Mouse (Mus musculus) Patski (cell line): ENCODE measurements around the gene Nfam1. TPM values are rescaled to one million over a fixed set of nuclear protein-coding genes. Genes with fewer than 3 reads are reported as not detected.
"Not testable (repeated sequence)": the region's sequence is repeated elsewhere in the genome, so short reads cannot be mapped to it uniquely, and the experiment has no call there.

Experiments
- ATAC-seq: fragments of 100-300 bp; one replicate; pipeline ENCODE4 v1.8.0; 2021
- CTCF ChIA-PET: fragments of 350-600 bp; sonication (Branson Sonifier 250); formaldehyde crosslinking; loops from one replicate; lab custom pipeline; 2022; ENCODE audit warnings: inconsistent platforms; lab: Charles Lee
- POLR2A ChIA-PET: fragments of 350-600 bp; sonication (Branson Sonifier 250); formaldehyde crosslinking; loops from one replicate; lab custom pipeline; 2022; ENCODE audit warnings: antibody characterized with exemption, inconsistent platforms; lab: Charles Lee
- DNase-seq: peaks from one replicate; pipeline ENCODE4 v3.0.0-alpha.2; 2011; ENCODE audit warnings: low read depth, low spot score
- H3K27me3 ChIP-seq: fragments of 371-371 bp; one replicate; pipeline ENCODE4 v1.5.1; 2021
- CTCF ChIP-seq: fragments of 100-300 bp; IDR thresholded peaks from one replicate; pipeline ENCODE4 v1.5.1; 2021
- in situ Hi-C: fragments of 300-500 bp; cut with MboI; formaldehyde crosslinking; loops from 3 replicates; pipeline ENCODE4 v1.11.1; 2018; ENCODE audit warnings: low pct_unique_long_range_greater_than_20kb, mixed read lengths
- polyA plus RNA-seq: library from polyadenylated mRNA; unstranded; gene quantifications from one replicate; pipeline ENCODE4 v1.2.3, GENCODE M21; 2021

The Nfam1 gene
- polyA plus RNA-seq, 1 experiment from 2014 or later = not detected

DNA sequence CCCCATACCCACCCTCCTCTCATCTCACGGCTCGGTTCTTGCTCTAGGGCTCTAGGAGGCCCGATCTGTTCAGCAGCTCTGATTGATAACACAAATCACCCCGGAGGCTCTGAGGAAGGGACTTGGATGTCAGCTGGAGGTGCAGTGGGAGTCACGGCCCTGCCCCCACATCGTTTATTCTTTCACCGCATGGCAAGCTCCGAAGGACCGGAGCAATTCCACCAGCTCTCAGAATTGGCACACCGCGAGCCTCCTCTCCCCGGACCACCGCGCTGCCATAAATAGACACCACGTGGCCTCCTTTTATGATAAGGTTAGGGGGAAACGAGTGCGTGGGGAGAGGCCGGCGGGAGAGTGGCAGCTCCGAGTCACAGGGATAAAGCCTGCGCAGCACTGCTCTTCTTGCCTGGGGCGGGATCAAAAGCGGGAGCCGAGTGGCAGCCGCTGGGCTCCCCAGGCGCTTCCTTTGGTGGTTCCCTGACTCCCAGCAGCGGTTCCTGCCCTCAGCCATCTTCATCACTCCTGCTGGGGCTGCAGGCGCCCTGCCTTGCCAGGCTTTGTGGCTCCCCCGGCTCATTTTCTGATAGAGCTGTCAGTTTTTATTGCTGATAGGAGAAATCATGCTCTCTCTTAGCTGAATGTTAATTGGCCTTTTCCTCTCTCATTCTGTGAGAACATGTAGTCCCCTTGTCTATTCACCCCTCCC, 23.4 kb upstream of the Nfam1 start:
- ATAC-seq (no peak), DNase-seq (no peak)
- ChIA-PET POLR2A (no interaction called here), CTCF (interaction anchor here (1.0 kb wide), 1 partner anchor 14 kb away, joined by 4 read pairs; no protein-coding TSS in a partner anchor)
- TF ChIP-seq CTCF = no peak
- peaks cover 4% of the 10 kb centered on the region for H3K27me3 ChIP-seq
- in situ Hi-C loops = no loop called here

DNA sequence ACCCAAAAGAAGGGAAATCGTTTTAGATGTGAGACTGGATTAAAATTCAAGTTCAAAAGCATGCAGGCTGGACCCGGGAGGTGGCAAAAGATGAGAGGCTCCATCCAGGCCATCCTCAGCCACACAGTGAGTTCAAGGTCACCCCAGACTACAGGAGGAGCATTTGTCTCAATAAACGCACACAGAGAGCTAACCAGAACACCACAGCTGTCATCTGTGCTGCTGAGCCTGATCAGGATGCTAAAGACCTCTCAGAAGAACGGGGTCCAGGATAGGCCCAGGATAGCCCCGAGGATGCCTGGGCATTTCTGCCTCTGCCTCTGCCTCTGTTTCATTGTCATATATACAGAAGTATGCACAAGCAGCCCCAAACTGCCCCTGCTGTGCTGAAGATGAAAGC, 22.5 kb upstream of the Nfam1 start:
- no peak for DNase-seq
- POLR2A ChIA-PET = interaction anchor here (0.5 kb wide), 1 partner anchor 223 kb away, joined by 4 read pairs; no protein-coding TSS in a partner anchor
- no peak for ATAC-seq
- peaks cover 4% of the 10 kb centered on the region for H3K27me3 ChIP-seq
- CTCF ChIA-PET = no interaction called here
- TF ChIP-seq CTCF = no peak
- in situ Hi-C loops = no loop called here

DNA sequence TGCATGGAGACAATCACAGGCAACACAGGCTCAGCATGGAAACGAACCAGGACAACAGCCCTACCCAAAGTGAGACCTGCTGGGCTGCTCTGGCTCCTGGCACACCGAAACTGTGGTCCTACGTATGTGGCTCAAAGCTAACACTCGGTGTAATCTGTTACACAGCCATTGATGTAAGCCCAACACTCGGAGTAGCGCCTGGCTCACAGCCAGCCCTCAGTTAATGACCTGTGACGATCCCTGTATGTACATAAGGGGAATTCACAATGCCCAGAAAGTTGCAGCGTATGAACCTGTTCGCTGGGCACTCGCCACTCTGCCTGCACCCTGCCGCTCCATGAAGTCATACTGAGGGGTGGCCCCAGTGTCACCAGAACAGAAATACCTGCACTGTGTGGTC, 20.2 kb upstream of the Nfam1 start:
- ChIA-PET CTCF (interaction anchor here (1.5 kb wide), 1 partner anchor 14 kb away, joined by 5 read pairs; no protein-coding TSS in a partner anchor), POLR2A (interaction anchor here (0.7 kb wide), 1 partner anchor 89 kb away, joined by 4 read pairs; no protein-coding TSS in a partner anchor)
- ATAC-seq (no peak), DNase-seq (no peak)
- TF ChIP-seq CTCF = no peak
- H3K27me3 ChIP-seq = peaks cover 4% of the 10 kb centered on the region
- in situ Hi-C loops = no loop called here

DNA sequence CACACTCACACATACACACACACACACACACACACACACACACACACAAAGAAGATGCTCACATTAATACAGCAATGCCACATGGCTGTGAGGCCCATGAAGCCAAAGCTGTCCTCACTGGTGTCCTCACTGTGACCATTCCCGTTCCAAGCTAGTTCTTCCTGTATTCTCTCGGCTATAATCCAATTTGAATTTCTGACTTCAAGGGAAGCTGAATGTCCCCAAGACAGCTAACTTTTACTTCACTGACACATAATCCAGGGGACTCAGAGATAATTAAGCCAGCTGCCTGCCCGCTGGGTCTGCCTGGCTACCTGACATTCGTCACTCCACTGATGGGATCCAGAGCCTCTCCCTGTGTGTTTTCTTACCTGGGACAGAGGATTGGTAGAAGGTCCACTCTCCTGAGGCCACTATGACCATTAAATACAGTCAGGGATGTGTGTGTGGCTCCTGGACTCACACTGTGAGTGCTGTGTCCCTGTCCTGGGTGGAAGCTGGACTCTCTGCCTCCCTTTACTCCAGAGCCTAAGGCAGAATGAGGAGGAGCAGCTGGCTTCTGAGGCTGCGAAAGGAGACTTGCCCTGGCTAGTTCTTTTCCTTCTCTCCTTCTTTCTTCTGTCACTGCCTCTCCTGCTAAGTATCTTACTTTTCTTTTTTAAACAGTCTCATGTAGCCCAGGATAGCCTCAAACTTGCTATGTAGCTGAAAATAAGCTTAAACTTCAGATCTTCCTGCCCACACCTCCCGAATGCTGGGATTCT, 19.4 kb upstream of the Nfam1 start:
- in situ Hi-C loops = no loop called here
- ATAC-seq = no peak
- POLR2A ChIA-PET = interaction anchor here (0.5 to 0.7 kb wide), 2 partner anchors 89 to 144 kb away, joined by 3 to 4 read pairs; no protein-coding TSS in a partner anchor
- no peak for TF ChIP-seq CTCF
- peaks cover 4% of the 10 kb centered on the region for H3K27me3 ChIP-seq
- no peak for DNase-seq
- CTCF ChIA-PET = interaction anchor here (1.5 kb wide), 1 partner anchor 13 kb away, joined by 5 read pairs; no protein-coding TSS in a partner anchor

DNA sequence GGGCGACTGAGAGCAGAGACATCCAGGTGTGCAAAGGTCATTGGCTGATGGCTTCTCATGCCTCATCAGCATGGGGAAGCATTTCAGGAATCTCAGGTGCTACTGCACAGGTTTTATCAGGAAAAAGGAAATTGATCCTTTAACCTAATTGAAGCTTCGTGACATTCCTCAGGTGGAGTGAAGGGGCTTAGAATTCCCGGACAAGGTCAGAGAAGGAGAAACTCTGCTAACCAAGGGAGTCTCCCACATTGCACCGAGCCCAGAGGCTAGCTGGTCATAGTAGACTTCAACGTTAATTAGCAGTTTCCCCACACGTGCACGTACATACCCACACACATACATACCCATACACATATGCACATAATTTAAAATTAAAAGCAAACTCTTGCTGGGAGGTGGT, 13.6 kb upstream of the Nfam1 start:
- ATAC-seq (no peak), DNase-seq (no peak)
- ChIA-PET CTCF (no interaction called here), POLR2A (no interaction called here)
- in situ Hi-C loops = no loop called here
- TF ChIP-seq CTCF = no peak
- no peaks in the 10 kb centered on the region for H3K27me3 ChIP-seq

DNA sequence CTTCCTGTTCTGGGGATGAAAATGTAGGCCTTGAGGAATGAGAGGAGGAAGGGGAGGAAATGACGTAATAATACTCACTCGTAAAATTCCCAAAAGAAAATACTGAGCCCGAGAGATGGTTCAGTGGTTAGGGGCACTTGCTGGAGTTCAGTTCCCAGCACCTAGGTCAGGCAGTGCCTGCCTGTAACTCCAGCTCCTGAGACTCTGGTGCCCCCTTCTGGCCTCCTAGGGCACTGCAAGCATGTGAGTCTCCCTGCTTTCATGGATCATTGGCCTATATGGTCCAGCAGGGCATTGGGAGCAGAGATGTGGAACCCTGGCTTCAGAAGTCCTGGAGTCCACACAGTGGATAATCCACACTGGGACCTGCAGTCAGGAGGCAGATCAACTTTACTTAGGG, 13.2 kb upstream of the Nfam1 start:
- H3K27me3 ChIP-seq = no peaks in the 10 kb centered on the region
- no peak for ATAC-seq
- ChIA-PET POLR2A (no interaction called here), CTCF (no interaction called here)
- in situ Hi-C loops = no loop called here
- no peak for DNase-seq
- no peak for TF ChIP-seq CTCF

DNA sequence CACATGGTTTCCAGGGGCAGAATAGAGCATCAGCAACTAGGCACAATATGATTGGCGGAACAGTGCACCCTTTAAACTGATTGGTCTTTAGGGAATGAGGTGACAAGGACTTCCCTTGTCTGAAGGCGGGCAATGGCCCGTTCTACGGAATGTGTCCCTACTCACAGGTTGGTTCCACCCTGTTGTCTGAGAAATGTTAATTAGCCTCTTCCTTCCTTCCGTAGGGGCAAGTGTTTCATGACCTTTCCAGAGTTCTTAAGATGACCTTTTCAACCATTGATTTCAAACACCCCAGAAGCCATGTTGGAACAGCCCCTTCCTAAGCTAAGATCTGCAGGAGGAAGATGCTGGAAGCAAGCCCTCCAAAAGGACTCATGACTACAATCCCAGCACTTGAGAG, 12.5 kb upstream of the Nfam1 start:
- in situ Hi-C loops, CTCF ChIA-PET, H3K27me3 ChIP-seq, DNase-seq, POLR2A ChIA-PET, ATAC-seq: not testable (repeated sequence)

DNA sequence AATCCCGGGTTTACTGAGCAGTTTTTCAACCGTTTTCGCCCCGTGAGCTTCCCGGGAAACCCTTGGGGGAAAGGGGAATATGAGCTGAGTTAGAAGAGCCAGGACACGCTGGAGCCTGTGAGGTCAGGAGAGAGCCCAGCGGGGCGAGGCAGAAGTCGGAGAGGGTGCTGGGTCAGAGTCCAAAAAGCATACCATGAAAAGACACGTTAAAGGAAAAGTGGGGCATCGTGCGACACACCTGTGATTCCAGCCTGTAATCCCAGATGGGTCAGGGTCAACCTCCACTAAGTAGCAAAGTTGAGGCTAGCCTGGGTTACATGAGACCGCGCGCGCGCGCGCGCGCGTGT, 10.2 kb upstream of the Nfam1 start:
- TF ChIP-seq CTCF = no peak
- ATAC-seq (no peak), DNase-seq (no peak)
- ChIA-PET POLR2A (interaction anchor here (0.6 kb wide), 1 partner anchor 152 kb away, joined by 4 read pairs; no protein-coding TSS in a partner anchor), CTCF (no interaction called here)
- in situ Hi-C loops = loop anchor here (5.0 kb wide), 1 partner anchor 226 kb away; no protein-coding TSS in a partner anchor
- H3K27me3 ChIP-seq = no peaks in the 10 kb centered on the region

DNA sequence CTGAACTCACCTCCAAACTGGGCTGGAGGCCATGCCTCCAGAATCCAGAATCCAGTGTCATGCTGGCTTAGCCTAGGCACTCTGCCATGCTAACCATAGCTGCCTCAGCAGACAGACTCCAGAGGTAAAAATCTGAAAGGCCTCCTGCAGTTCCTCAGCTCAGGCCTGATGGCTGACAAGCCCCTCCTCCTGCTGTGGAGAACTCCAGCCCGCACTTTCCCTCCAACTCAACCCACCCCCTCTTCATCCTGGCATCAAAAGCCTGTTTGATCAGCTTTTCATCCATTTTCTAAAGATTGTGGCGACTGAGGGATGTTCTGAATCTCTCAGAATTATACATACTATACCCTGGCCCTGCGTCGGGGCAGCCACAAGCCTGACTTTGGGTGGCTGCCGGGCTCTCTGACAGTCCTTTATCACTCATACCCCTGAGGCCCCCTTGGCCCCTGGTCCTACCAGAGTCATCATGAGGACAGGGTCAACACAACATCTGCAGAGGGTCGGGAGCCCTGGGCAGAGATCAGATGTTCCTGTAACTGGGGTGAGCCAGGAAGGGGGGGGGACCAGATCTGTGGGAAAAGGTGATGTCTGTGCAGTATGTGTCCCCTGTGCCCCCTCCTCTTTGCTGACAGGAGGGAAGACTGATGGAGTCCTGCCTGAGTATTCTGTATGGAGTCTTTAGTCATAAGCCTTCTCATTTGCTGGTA, 9.7 kb upstream of the Nfam1 start:
- no peak for DNase-seq
- no peak for ATAC-seq
- TF ChIP-seq CTCF = no peak
- in situ Hi-C loops = loop anchor here (5.0 kb wide), 1 partner anchor 226 kb away; no protein-coding TSS in a partner anchor
- no peaks in the 10 kb centered on the region for H3K27me3 ChIP-seq
- ChIA-PET POLR2A (interaction anchor here (0.6 kb wide), 1 partner anchor 153 kb away, joined by 4 read pairs; no protein-coding TSS in a partner anchor), CTCF (interaction anchor here (0.5 to 1.0 kb wide), 2 partner anchors 14 to 44 kb away, joined by 3 to 4 read pairs; no protein-coding TSS in a partner anchor)

DNA sequence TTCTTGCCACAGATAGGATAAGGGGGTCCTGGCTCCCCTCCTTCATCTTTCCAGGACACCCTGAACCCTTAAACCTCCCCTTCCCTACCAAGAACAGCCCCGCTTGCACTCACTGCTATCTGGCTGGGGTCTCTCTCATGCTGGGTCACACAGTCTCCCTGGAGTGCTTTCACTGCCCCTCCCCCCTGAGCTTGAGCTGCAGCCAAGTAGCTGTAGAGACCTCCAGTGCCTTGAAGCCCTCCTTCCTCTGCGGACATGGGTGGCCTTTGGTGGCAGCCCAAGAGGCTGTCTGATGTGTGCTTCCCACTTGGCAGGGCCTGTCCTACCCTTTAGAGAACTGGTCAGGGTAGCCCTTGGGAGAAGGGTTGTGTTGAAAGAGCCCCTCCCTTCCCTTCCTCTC, 7.0 kb upstream of the Nfam1 start:
- ATAC-seq = no peak

More for the DNA sequence above, 7.0 kb upstream of the Nfam1 start:
- H3K27me3 ChIP-seq = no peaks in the 10 kb centered on the region
- no peak for DNase-seq
- POLR2A ChIA-PET = interaction anchor here (1.0 kb wide), 1 partner anchor 42 kb away, joined by 3 read pairs; no protein-coding TSS in a partner anchor
- CTCF ChIA-PET = interaction anchor here (1.9 kb wide), 1 partner anchor 13 kb away, joined by 5 read pairs; no protein-coding TSS in a partner anchor
- no peak for TF ChIP-seq CTCF
- in situ Hi-C loops = loop anchor here (5.0 kb wide), 1 partner anchor 223 kb away; no protein-coding TSS in a partner anchor
